Mouse (Mus musculus) E14TG2a.4 (cell line): ENCODE measurements around the gene Cdh16.

ENCODE experiments used
- H3K27me3 ChIP-seq: 2 replicates; pipeline ENCODE4 v1.6.1; 2014; ENCODE audit warnings: low read length, control low read depth; ENCODE audit not compliant: insufficient read depth
- H3K36me3 ChIP-seq: 2 replicates; pipeline ENCODE4 v1.6.1; 2014; ENCODE audit warnings: low read length, control low read depth; ENCODE audit not compliant: insufficient read depth
- H3K4me1 ChIP-seq: replicated peaks from 2 replicates; pipeline ENCODE4 v1.6.1; 2014; ENCODE audit warnings: low read depth, low read length, control low read depth
- H3K4me3 ChIP-seq: replicated peaks from 2 replicates; pipeline ENCODE4 v1.5.1; 2014; ENCODE audit warnings: mild to moderate bottlenecking, low read length
- H3K9me3 ChIP-seq: 2 replicates; pipeline ENCODE4 v1.6.1; 2014; ENCODE audit warnings: low read length, control low read depth
- CTCF ChIP-seq: conservative IDR thresholded peaks from 2 replicates; pipeline ENCODE4 v1.5.1; 2014; ENCODE audit warnings: low read length
- NANOG ChIP-seq: IDR thresholded peaks from 2 replicates; pipeline ENCODE4 v1.6.1; 2014; ENCODE audit warnings: borderline replicate concordance, low read length, mixed read lengths
- POU5F1 ChIP-seq: IDR thresholded peaks from 2 replicates; pipeline ENCODE4 v1.6.1; 2014; ENCODE audit warnings: low read length, borderline replicate concordance

Cdh16 gene

DNA sequence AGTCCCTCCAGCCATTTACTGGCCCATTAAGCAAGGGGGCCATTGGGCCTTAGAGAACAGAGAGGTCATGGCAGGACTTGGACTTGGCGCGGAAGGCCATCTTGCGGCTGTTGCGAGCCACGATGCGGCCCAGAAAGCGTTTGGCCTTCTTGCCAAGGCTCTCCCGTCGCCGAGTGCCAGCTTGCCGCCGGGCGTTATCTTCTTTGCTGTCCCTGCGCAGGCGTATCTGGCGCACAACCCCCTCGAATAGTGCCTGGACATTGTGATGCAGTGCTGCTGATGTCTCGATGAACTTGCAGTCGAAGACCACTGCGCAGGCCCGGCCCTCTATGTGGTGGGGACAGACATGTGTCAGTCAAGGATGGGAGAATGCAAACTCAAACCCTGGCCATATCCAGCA, 4.2 kb upstream of the Cdh16 start:
- H3K4me3 ChIP-seq = no peak overlapping the region
- no peak for TF ChIP-seq CTCF
- TF ChIP-seq POU5F1 = no peak
- no peak for TF ChIP-seq NANOG
- peaks cover 57% of the 10 kb centered on the region for H3K27me3 ChIP-seq
- peaks cover 28% of the 10 kb centered on the region for H3K4me1 ChIP-seq
- no peaks in the 10 kb centered on the region for H3K9me3 ChIP-seq
- H3K36me3 ChIP-seq = no peaks in the 10 kb centered on the region

DNA sequence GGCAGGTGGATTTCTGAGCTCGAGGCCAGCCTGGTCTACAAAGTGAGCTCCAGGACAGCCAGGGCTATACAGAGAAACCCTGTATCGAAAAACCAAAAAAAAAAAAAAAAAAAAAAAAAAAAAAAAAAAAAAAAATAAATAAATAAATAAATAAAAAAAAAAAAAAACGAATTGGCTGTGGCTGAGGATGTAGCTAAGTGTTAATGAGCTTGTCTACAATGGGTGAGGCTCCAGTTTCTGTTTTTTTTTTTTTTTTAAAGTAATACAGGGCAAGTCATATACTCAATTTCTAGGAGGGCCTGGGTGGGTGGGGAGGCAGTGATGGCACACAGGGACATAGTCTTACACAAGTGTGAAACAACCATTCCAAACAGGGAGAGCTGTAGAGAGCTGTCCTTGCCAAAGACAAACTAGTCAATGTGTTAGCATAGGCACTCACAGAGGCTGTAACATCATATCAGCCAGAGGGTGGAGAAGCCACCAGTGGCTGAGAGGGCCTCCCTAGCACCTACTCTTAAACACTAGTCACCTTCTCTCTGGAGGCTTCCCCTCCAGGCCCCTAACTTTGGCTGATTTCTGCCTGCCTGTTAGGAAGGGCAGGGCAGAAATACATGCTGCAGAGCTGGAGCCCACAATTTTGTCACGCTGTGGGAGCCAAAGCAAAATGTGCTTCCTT, 3.0 kb upstream of the Cdh16 start:
- Histone ChIP-seq H3K4me1 (peaks cover 27% of the 10 kb centered on the region), H3K9me3 (no peaks in the 10 kb centered on the region), H3K36me3 (no peaks in the 10 kb centered on the region), H3K4me3 (no peak overlapping the region), H3K27me3 (peaks cover 51% of the 10 kb centered on the region)
- TF ChIP-seq CTCF (no peak), POU5F1 (no peak), NANOG (no peak)

DNA sequence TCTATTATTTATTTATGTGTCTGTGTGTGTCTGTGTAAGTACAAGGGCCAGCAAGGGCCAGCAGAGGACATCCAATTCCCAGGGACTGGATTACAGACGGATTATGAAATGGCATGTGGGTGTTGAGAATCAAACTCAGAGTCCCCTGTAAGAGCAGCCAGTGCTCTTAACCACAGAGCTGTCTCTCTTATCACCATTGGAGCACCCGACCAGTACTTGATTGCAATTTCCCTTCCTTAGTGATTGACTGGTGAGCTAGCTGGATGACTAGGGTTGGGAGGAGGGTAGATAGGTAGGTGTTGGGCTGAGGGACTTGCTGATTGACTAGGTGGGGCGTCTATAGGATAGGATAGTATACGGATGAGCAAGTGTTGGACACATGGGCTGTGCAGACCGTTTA, 3.4 kb downstream of the Cdh16 start:
- Histone ChIP-seq H3K4me1 (peaks cover 3% of the 10 kb centered on the region; the same call in 1 of the 2 replicates), H3K4me3 (no peak overlapping the region), H3K36me3 (no peaks in the 10 kb centered on the region), H3K9me3 (no peaks in the 10 kb centered on the region), H3K27me3 (peaks cover 26% of the 10 kb centered on the region; the same call in 1 of the 2 replicates)
- TF ChIP-seq NANOG = no peak
- no peak for TF ChIP-seq POU5F1
- TF ChIP-seq CTCF = no peak

DNA sequence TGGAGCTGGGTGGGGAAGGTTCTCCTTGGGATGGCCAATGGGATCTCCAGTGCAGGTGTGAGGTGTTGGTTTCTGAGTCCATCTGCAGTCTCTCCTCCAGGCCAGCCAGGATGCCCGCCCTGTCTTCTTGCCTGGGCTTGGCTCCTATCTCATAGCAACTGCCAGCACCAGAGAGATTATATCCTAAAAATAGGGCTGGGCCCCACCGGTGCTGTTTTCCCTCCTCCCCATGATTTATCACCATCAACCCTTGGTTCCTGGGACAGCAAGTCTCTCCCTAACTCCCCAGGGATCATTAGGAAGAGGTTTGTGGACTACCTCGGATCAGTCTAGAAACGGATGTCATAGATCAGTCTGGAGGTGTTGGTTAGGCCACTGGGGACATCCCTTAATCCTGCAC, 11.1 kb downstream of the Cdh16 start:
- Histone ChIP-seq H3K36me3 (no peaks in the 10 kb centered on the region), H3K9me3 (no peaks in the 10 kb centered on the region), H3K27me3 (peaks cover 15% of the 10 kb centered on the region), H3K4me1 (peaks cover 3% of the 10 kb centered on the region; the same call in 1 of the 2 replicates), H3K4me3 (no peak overlapping the region)
- TF ChIP-seq NANOG = no peak
- TF ChIP-seq POU5F1 = no peak
- TF ChIP-seq CTCF = no peak

DNA sequence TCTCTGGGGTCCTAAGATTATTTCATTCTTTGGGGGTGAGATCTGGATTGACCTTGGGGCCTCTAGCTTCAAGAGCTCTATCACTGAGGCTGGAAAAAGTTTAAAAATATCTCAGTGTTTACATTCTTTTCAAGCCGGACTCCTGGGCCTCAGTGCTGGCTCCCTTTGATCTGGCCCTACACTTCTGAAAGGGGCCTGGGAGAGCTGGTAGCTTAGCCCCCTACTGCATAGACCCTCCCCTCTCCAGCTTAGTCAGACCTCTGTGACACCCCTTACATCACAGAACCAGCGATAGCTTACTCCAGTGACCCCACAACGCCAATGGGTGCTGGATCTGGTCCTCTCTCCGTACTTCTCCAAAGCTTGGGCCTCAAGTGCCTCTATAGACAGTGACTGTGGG, 12.6 kb downstream of the Cdh16 start:
- peaks cover 3% of the 10 kb centered on the region; the same call in 1 of the 2 replicates for H3K4me1 ChIP-seq
- TF ChIP-seq NANOG (no peak), CTCF (no peak), POU5F1 (no peak)
- H3K36me3 ChIP-seq = no peaks in the 10 kb centered on the region
- no peak overlapping the region for H3K4me3 ChIP-seq
- H3K9me3 ChIP-seq = no peaks in the 10 kb centered on the region
- H3K27me3 ChIP-seq = peaks cover 27% of the 10 kb centered on the region

DNA sequence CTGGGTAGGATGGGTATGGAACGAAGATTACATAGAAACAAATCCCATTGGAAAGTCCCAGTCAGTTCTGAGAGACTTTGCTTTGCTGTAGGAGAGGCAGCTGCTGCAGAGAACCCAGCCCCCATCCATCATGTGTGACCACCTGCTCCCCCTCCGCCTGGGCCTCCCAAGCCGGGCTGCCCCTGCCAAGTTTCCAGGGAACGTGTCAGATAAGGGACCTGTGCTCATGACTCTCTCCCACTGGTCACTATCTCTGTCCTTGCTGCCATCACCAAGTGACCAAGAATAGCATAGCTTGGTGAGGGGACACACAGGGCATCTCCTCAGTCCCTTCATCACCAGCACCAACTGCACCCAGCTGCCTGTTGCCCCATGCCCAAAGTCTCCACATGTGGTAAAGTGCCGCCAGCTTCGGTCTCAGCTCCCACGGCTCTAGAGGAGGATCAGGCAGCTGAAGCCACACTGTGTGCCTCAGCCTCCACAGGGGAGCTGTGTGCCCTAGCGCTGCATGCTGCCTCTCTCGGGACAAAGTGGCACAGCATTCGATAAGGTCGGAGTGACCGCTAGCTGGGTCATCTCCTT, 13.9 kb downstream of the Cdh16 start:
- no peaks in the 10 kb centered on the region for H3K4me1 ChIP-seq
- H3K27me3 ChIP-seq = peaks cover 38% of the 10 kb centered on the region
- H3K4me3 ChIP-seq = no peak overlapping the region
- H3K36me3 ChIP-seq = no peaks in the 10 kb centered on the region
- TF ChIP-seq CTCF = no peak
- no peak for TF ChIP-seq NANOG
- no peak for TF ChIP-seq POU5F1
- no peaks in the 10 kb centered on the region for H3K9me3 ChIP-seq

DNA sequence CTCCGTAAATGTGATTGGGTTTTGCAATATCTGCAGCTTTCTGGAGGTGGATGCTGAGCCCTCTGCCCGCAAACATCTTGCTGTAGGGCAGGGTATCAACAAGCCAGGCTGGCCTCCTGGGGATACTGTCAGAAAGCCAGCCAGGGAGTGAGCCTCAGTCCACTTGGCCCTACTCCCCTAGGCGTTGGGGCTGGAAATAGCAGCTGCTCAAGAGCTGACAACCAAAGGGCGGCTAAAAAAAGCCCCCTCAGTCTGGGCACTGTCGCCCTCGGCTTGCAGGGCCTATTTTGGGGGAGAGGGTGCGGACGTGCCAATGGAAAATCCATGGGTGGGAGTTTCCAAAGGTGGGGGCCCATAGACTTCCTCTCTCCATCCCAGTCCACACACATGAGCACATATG, 15.0 kb downstream of the Cdh16 start:
- no peak for TF ChIP-seq POU5F1
- TF ChIP-seq CTCF = no peak
- TF ChIP-seq NANOG = no peak
- H3K27me3 ChIP-seq = peaks cover 40% of the 10 kb centered on the region
- H3K36me3 ChIP-seq = no peaks in the 10 kb centered on the region
- no peaks in the 10 kb centered on the region for H3K9me3 ChIP-seq
- H3K4me3 ChIP-seq = no peak overlapping the region
- no peaks in the 10 kb centered on the region for H3K4me1 ChIP-seq

DNA sequence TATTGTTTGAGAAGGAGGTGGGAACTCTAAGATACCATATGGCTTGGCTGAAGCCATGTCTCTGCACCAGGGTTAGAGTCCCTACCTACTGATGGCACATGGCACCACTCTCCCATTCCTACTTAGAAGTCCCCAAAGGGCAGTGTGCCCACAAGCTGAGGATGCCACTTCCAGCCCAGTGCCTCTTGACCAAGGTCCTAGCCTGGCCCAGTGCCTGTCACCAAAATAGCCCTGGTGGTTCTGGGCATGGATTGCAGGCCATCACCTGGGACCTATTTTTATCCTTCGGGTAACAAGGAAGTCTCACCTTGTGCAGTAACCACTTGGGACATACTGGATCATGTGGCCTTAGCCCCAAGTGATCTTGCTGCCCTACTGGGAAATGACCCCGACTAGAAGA, 16.3 kb downstream of the Cdh16 start:
- TF ChIP-seq POU5F1 = no peak
- TF ChIP-seq CTCF = no peak
- no peak for TF ChIP-seq NANOG
- H3K36me3 ChIP-seq = no peaks in the 10 kb centered on the region
- H3K4me3 ChIP-seq = no peak overlapping the region
- peaks cover 4% of the 10 kb centered on the region for H3K4me1 ChIP-seq
- no peaks in the 10 kb centered on the region for H3K9me3 ChIP-seq
- peaks cover 40% of the 10 kb centered on the region for H3K27me3 ChIP-seq
